Mouse (Mus musculus) hindbrain, embryonic 11.5 days (tissue): ENCODE measurements at regions not wholly inside any gene's neighbourhood (a gene's known extent, or its start where the extent isn't known, plus 50 kb on each side); places are given as distances from the start of the nearest gene placed in this dataset.

Source experiments
- ATAC-seq: fragments of 200-750 bp; cut with Nextera tagmentation; 2 replicates; pipeline ENCODE4 v1.8.0; 2017; ENCODE audit warnings: mild to moderate bottlenecking, moderate TSS enrichment, moderate library complexity; ENCODE audit not compliant: low FRiP score
- DNase-seq: peaks from one replicate; pipeline ENCODE4 v3.0.0-alpha.2; 2015; ENCODE audit warnings: low spot score
- H3K27ac ChIP-seq: fragments of 300-500 bp; sonication (generic); 2 replicates; pipeline ENCODE4 v1.5.1; 2014; ENCODE audit warnings: mild to moderate bottlenecking, low read depth, low read length
- H3K27me3 ChIP-seq: fragments of 300-500 bp; sonication (generic); 2 replicates; pipeline ENCODE4 v1.6.1; 2014; ENCODE audit warnings: mild to moderate bottlenecking, low read length, moderate library complexity, mixed read lengths; ENCODE audit not compliant: control insufficient read depth, insufficient read depth
- H3K36me3 ChIP-seq: fragments of 300-500 bp; sonication (generic); 2 replicates; pipeline ENCODE4 v1.6.1; 2014; ENCODE audit warnings: mild to moderate bottlenecking, low read length, moderate library complexity, mixed read lengths; ENCODE audit not compliant: control insufficient read depth, insufficient read depth
- H3K4me1 ChIP-seq: fragments of 300-500 bp; sonication (generic); replicated peaks from 2 replicates; pipeline ENCODE4 v1.6.1; 2014; ENCODE audit warnings: low read length, mixed read lengths; ENCODE audit not compliant: control insufficient read depth, insufficient read depth
- H3K4me2 ChIP-seq: fragments of 300-500 bp; sonication (generic); replicated peaks from 2 replicates; pipeline ENCODE4 v1.6.1; 2014; ENCODE audit warnings: mild to moderate bottlenecking, low read depth, low read length
- H3K4me3 ChIP-seq: fragments of 300-500 bp; sonication (generic); 2 replicates; pipeline ENCODE4 v1.5.1; 2014; ENCODE audit warnings: low read depth, low read length
- H3K9ac ChIP-seq: fragments of 300-500 bp; sonication (generic); 2 replicates; pipeline ENCODE4 v1.6.1; 2014; ENCODE audit warnings: low read depth, low read length
- H3K9me3 ChIP-seq: fragments of 300-500 bp; sonication (generic); 2 replicates; pipeline ENCODE4 v1.6.1; 2016; ENCODE audit warnings: low read length; ENCODE audit not compliant: control insufficient read depth
- WGBS: fragments of 180-500 bp; shearing (Covaris S2); extraction: QIAGEN DNeasy Blood & Tissue Kit; methylation state at CpG from one replicate; pipeline ENCODE4 v1.1.7; 2014; 5-methylcytosine and 5-hydroxymethylcytosine counted together

DNA sequence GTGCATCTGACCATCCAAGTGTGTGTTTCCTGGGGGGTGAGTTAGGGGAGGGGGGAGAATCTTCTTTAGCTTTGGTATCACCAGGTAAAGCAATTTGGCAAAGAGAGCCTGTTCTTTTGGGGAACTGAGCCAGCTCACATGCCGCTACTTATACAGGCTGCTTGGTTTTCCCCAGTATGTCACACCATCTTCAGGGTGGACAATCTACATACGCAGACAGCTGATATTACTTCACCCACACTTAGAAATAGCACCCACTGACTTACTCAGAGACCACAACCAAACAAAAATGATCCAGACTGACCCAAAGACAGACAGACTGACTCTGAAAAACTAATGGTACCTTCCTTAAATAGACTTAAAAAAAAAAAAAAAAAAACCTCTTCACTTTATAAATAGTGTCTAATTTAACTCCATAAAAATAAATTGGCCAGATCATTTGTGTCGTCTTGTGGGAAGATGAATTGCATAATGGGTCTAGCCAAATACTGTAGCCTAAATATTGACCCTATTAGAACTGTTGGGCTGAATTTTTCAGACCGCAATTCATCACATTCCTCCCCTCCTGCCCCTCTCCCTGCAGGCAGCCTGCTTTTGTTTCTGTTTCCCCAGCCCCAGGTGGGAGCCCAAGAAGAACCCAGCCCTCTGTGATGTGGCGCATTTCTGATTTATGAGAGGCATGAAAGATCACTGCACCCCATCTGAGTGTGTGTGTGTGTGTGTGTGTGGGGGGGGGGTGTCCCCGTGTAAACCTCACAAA, 79.0 kb downstream of the Gm10260 start:
- no peaks in the 10 kb centered on the region for H3K9me3 ChIP-seq
- H3K36me3 ChIP-seq, result no peaks in the 10 kb centered on the region
- H3K4me2 ChIP-seq, result no peak overlapping the region
- H3K9ac ChIP-seq, result no peak overlapping the region
- no peaks in the 10 kb centered on the region for H3K4me1 ChIP-seq
- no peak overlapping the region for H3K27ac ChIP-seq
- H3K4me3 ChIP-seq, result no peak overlapping the region
- 38% methylated on average over 6 of the region's 6 CpGs for WGBS
- H3K27me3 ChIP-seq, result no peaks in the 10 kb centered on the region
- ATAC-seq (no peak), DNase-seq (peak; percentile 13)

DNA sequence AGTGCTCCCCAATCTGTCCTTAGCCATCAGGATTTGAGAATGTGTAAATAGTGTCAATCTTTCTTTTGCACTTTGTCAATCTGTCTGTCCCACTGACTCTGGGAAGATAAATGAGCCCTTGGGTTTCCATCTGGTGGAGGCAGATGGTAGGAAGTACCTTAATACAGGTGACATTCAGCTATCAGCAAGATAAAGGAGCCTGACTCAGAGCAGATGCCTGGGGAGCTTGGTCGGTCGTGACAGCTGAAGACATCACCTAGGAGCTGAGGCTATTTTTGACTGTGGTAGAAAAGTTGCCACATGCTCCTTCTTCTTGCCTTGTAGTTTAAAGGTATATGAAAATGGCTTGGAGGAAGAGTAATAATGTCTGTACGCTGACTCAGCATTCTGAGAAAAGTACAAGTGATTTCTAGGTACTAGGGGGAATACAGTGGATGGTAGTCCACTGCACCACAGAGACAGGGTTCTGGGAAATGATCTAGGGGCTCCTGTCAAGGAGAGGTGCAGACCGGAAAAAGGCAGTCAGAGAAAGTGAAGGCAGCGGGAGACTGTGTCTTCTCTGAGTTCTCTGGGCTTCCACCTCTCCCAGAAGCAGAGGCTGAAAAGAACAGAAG, 80.0 kb downstream of the Gm10260 start:
- 73% methylated on average over 5 of the region's 5 CpGs for WGBS
- H3K4me3 ChIP-seq, result no peak overlapping the region

DNA sequence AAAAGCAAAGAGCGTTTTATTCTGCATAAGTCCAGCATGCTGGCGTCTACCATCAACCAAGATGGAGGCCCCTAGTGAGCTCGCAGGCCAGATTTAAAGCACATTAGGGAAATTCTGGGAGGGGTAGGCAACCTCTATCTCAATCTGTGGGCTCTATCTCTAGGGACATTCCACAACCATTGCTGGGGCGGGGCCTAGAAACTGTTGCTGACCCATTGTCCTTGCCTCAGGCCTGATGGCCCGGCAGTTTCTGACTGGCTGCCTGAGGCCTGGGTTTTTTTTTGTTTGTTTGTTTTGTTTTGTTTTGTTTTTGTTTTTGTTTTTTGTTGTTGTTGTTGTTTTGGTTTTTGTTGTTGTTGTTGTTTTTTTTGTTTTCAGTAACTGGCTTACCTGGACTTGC, 81.4 kb downstream of the Gm10260 start:
- ATAC-seq, result no peak

More for the DNA sequence above, 80.0 kb downstream of the Gm10260 start:
- Histone ChIP-seq H3K36me3 (no peaks in the 10 kb centered on the region), H3K9ac (no peak overlapping the region), H3K27me3 (no peaks in the 10 kb centered on the region), H3K4me2 (no peak overlapping the region), H3K27ac (no peak overlapping the region), H3K9me3 (no peaks in the 10 kb centered on the region), H3K4me1 (no peaks in the 10 kb centered on the region)
- DNase-seq (no peak), ATAC-seq (no peak)

DNA sequence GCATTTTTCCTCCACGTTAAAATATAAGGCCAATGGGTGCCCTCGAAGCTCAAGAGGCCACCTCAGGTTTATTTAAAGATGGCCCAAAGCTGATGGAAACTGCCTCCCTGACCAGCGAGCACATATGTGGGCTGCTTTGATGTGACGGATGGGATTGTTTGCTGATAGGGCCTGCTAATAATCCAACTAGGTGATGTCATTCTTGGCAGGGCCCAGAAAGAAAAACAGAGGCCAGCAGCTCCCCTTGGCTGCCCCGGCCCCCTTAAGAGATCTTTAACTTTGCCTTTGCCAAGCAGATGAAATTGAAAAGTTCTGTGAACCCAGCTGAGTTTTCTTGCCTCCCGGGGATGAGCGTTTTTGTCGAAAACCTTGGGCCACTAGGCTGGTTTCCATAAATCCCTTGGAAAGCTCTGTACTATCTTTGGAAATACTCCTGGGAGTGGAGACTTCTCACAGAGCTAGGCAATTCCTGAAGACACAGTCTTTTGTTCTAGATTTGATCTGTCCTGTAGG, 83.8 kb downstream of the Gm10260 start:
- DNase-seq (no peak), ATAC-seq (no peak)
- Histone ChIP-seq H3K27ac (no peak overlapping the region), H3K9ac (no peak overlapping the region), H3K27me3 (no peaks in the 10 kb centered on the region), H3K4me3 (no peak overlapping the region), H3K36me3 (no peaks in the 10 kb centered on the region), H3K9me3 (no peaks in the 10 kb centered on the region), H3K4me1 (no peaks in the 10 kb centered on the region), H3K4me2 (no peak overlapping the region)
- 78% methylated on average over 8 of the region's 8 CpGs for WGBS

More for the DNA sequence above, 81.4 kb downstream of the Gm10260 start:
- Histone ChIP-seq H3K27me3 (no peaks in the 10 kb centered on the region), H3K27ac (no peak overlapping the region), H3K4me3 (no peak overlapping the region), H3K36me3 (no peaks in the 10 kb centered on the region), H3K4me2 (no peak overlapping the region), H3K9ac (no peak overlapping the region), H3K4me1 (no peaks in the 10 kb centered on the region), H3K9me3 (no peaks in the 10 kb centered on the region)
- DNase-seq, result no peak
- 87% methylated on average over 5 of the region's 5 CpGs for WGBS

DNA sequence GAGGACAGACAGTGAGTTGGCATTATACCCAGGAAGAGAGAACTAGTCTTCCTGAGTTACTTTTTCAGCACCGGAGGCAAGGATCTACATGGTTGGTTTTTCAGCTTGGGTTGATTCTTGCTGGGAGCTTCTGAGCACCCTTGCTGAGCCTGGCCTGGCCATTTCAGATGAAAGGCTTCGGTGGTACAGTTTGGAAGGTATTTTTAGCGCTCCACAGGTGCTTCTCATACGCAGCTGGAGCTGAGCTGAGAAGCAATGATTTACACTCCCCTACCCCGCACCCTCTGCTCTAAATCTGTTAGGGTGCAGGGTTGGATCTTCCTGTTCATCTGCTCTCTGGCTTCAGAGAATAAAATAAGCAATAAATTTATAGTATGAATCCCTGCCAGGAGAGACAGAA, 87.3 kb downstream of the Gm10260 start:
- DNase-seq (no peak), ATAC-seq (no peak)
- no peaks in the 10 kb centered on the region for H3K36me3 ChIP-seq
- no peaks in the 10 kb centered on the region for H3K27me3 ChIP-seq
- H3K4me2 ChIP-seq, result no peak overlapping the region
- no peaks in the 10 kb centered on the region for H3K9me3 ChIP-seq
- no peak overlapping the region for H3K9ac ChIP-seq
- H3K4me1 ChIP-seq, result no peaks in the 10 kb centered on the region
- WGBS, result 81% methylated on average over 5 of the region's 5 CpGs
- H3K27ac ChIP-seq, result no peak overlapping the region
- H3K4me3 ChIP-seq, result no peak overlapping the region

DNA sequence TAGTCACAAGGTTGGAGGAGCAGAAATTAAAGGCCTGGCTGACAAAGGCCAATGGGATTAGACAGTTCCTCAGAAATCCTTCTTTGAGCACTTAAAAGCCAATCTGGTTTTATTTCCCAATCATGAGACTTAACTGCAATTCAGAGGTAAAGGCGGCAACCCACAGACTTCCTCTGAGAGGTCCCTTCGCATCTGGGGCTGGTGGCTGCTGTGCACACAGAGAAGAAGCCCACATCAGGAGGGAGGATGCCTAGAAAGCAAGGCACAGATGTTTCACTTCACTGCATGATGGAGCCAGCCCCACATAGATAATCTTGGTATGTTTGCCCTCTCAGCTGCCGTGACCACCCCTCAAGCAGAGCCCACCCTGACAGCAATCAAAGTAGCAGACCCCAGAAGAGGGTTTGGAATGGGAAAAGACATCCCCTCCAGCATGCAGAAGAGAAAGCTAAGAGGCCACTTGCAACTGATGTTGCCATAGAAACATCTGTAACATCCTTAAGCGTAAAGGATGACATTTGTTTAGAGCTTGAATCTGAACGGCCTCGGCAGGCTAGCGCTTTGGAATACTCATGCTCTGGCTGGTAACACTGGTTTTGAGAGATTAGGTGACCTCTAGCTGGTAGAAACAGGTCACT, 88.3 kb downstream of the Gm10260 start:
- DNase-seq (no peak), ATAC-seq (no peak)
- Histone ChIP-seq H3K9ac (no peak overlapping the region), H3K36me3 (no peaks in the 10 kb centered on the region), H3K4me1 (no peaks in the 10 kb centered on the region), H3K4me3 (no peak overlapping the region), H3K27me3 (no peaks in the 10 kb centered on the region), H3K4me2 (no peak overlapping the region), H3K27ac (no peak overlapping the region), H3K9me3 (no peaks in the 10 kb centered on the region)
- WGBS, result 62% methylated on average over 7 of the region's 7 CpGs

DNA sequence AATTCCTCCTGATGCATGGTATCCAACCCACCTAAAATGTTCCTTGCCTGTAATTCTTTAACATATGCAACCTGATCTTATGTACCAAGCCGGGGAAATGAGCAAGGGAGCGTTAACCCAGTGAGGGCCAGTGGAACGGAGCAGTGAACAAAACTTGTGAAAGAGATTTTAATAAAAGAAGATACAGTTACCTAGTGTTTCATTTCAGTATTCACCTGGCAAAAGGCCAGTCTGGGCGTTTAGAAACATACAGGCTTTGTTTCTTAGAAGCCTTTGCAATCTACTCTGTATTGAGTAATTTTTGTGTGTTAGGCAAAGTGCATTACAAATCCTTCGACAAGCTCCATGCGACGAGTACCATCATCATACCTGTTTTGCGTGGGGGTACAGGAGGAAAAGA, 91.1 kb downstream of the Gm10260 start:
- H3K27ac ChIP-seq, result no peak overlapping the region
- H3K9ac ChIP-seq, result no peak overlapping the region
- no peaks in the 10 kb centered on the region for H3K27me3 ChIP-seq
- H3K4me1 ChIP-seq, result no peaks in the 10 kb centered on the region
- no peaks in the 10 kb centered on the region for H3K9me3 ChIP-seq
- 89% methylated on average over 8 of the region's 8 CpGs for WGBS
- ATAC-seq, result no peak
- no peak overlapping the region for H3K4me3 ChIP-seq
- H3K36me3 ChIP-seq, result no peaks in the 10 kb centered on the region
- H3K4me2 ChIP-seq, result no peak overlapping the region
- no peak for DNase-seq

DNA sequence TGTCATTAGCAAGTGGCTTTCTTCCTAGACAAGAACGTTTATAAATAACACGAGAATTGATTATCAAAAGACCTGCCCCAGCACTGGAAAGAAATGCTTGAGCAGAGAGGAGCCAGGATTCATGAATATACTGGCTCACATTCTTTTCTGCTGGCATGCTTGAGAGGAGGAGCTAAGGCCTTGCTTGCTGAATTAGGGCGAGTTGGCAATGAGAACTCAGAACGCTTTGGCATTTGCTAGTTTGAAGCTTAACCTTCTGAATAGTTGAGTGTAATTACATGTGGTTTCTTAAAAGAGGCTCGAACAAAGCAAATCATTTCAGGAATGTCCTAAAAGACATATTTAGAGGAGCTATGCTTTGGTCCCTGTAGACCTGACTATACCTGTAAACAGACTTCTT, 91.5 kb downstream of the Gm10260 start:
- DNase-seq, result no peak

More for the DNA sequence above, 91.5 kb downstream of the Gm10260 start:
- H3K4me3 ChIP-seq, result no peak overlapping the region
- no peak overlapping the region for H3K4me2 ChIP-seq
- no peaks in the 10 kb centered on the region for H3K4me1 ChIP-seq
- H3K27ac ChIP-seq, result no peak overlapping the region
- H3K27me3 ChIP-seq, result no peaks in the 10 kb centered on the region
- WGBS, result 73% methylated on average over 5 of the region's 5 CpGs
- H3K9me3 ChIP-seq, result no peaks in the 10 kb centered on the region
- H3K36me3 ChIP-seq, result no peaks in the 10 kb centered on the region
- no peak overlapping the region for H3K9ac ChIP-seq
- no peak for ATAC-seq
